Mouse (Mus musculus): ENCODE measurements around the gene Slc35e3. TPM values are rescaled to one million over a fixed set of nuclear protein-coding genes. Genes with fewer than 3 reads are reported as not detected.

Slc35e3 gene
- total and polyA plus RNA-seq, 3 experiments: 2.2 to 9.7 (median 5.0) TPM

DNA sequence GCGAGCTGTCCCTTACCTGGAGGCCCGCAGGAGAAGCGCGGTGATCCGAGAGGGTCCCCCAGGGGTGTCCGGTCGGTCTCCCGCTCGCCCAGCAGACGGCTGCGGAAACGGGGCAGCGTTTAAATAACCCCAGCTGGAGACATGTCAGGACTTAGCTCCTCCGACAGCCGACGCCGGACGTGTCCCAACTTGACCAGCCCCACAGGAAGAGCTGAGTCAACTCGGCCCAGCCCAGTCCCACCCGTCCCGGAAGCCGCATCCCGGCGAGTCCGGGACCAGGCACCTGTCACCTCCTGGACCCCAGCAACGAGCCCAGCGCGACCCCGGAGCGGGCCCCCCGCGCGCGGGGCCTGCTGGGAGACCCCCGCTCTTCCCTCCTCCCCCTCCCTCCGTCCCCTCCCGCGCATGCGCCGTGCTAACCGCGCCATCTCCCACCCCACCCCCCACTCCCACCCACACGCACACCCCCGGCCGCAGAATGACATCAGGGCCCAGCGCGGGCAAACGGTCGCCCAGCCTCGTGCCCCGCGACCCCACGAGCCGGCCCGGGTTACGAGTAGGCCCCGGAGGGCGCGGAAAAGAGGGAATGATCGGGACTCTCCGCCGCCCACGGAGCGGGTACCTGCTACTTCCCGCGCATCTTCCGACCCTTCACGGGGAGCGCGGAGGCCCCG lies 36.1 kb downstream of the Slc35e3 start (continued):
- peak; percentile 55; the same call in 1 of the 2 replicates for TF ChIP-seq MYC (IDR thresholded peaks at IDR 0.05; ENCODE audit: low read depth, low read length)
- no peak for TF ChIP-seq E2F4 (IDR thresholded peaks at IDR 0.05; ENCODE audit: insufficient replicate concordance, low read depth, low read length)
- TF ChIP-seq POLR2AphosphoS2 (IDR thresholded peaks at IDR 0.05; ENCODE audit: low read depth, low read length): peak; percentile 49; the same call in 1 of the 2 replicates
- TF ChIP-seq RCOR1 (conservative IDR thresholded peaks at IDR 0.05; ENCODE audit: low read depth, low read length): no peak; the same call in 1 of the 2 replicates
- TF ChIP-seq BHLHE40 (IDR thresholded peaks at IDR 0.05; ENCODE audit: low read depth, low read length): peak; percentile 44; the same call in 1 of the 2 replicates
- TF ChIP-seq SMC3 (IDR thresholded peaks at IDR 0.05; ENCODE audit: low read depth, low read length): no peak
- no peak for TF ChIP-seq PAX5 (IDR thresholded peaks at IDR 0.05; ENCODE audit: low read length)
- TF ChIP-seq EP300 (IDR thresholded peaks at IDR 0.05; ENCODE audit: low read length): peak; percentile 77
- TF ChIP-seq GABPA (IDR thresholded peaks at IDR 0.05; ENCODE audit: insufficient replicate concordance, low read depth, low read length): no peak

DNA sequence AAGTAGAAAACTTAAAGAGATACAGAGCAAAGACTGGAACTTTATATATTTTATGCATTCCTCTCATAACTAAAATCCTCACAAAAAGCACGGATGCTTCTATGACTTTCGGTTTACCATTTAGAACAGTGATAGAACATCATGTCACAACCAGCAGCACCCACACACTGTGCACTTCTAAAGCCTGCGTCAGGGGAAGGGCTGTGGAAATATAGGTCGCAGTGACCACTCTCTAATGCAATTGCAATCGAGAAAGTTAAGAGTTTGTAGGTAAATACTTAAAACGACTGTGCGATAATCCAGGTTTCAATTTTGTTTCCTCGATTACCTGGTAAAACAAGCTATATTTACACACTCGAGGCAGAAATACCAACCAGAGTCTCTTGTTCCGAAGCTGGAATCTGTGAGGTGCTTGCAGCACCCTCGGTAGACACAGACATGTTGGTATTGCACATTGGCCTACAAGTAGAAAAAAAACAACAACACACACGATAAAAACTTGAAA lies 36.8 kb downstream of the Slc35e3 start:
- TF ChIP-seq TBP (conservative IDR thresholded peaks at IDR 0.05; ENCODE audit: low read depth, low read length) (0 out of 2 replicates have a peak, but pooled peaks have one; percentile 4), ZC3H11A (IDR thresholded peaks at IDR 0.05; ENCODE audit: low read depth, low read length) (no peak)
- Histone ChIP-seq H3K9ac (ENCODE audit: insufficient read depth, low read depth) (peak overlapping the region; percentile 100), H3K4me2 (ENCODE audit: insufficient read depth, low read depth, poor library complexity, severe bottlenecking) (no peak overlapping the region), H3K4me1 (ENCODE audit: control insufficient read depth in 1 of 2, insufficient read depth in 2 of 2) (peaks cover 20 to 41% of the 10 kb centered on the region in 2 experiments), H3K27me3 (replicated peaks) (no peaks in the 10 kb centered on the region), H3K9me3 (replicated peaks; ENCODE audit: low read length) (no peaks in the 10 kb centered on the region), H3K79me2 (replicated peaks; ENCODE audit: control insufficient read depth, extremely low read depth, insufficient read depth, poor library complexity, severe bottlenecking) (peaks cover 52% of the 10 kb centered on the region), H3K27ac (ENCODE audit: insufficient read depth, low read depth) (peak overlapping the region; percentile 100), H3K4me3 (replicated peaks in 1 of 3; ENCODE audit: low read depth in 2 of 3, low read length in 2 of 3, poor library complexity in 1 of 3) (peak overlapping the region; percentile 84 to 99 (median 90)), H3K36me3 (replicated peaks in 1 of 2; ENCODE audit: control insufficient read depth in 1 of 2, insufficient read depth in 1 of 2, low read length in 1 of 2) (peaks cover 26 to 39% of the 10 kb centered on the region in 2 experiments)
- in situ Hi-C loops (cut with MboI; ENCODE audit: low pct_ligation_motif_present, low pct_unique_long_range_greater_than_20kb, low sequenced_read_pairs) (no loop called here), dilution Hi-C loops (cut with MboI; ENCODE audit: extremely low pct_ligation_motif_present, extremely low pct_unique_long_range_greater_than_20kb, low sequenced_read_pairs) (no loop called here)
- DNase-seq (ENCODE audit: extremely low read depth): peak; percentile 16

DNA sequence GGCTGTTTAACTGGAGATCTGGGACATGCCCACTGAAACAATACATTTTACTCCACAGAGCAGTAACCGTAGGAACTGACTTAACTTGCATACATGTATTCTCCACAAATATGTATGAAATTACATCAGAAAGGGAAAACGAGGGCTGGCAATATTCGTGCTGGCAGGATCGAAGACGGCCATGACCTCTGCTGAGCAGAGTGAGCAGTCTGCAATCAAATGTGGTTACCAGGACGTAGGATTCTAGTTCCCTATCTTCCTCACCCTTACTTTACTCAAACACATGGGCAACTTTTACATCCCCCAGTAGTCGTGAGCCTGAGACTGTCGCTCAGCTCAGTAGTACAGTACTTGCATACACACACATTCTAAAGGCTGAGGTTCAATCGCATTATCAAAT lies 37.3 kb downstream of the Slc35e3 start:
- 0 out of 2 replicates have a peak, but pooled peaks have one; percentile 4 for TF ChIP-seq EP300 (IDR thresholded peaks at IDR 0.05; ENCODE audit: low read length)
- 0 out of 2 replicates have a peak, but pooled peaks have one; percentile 12 for TF ChIP-seq TBP (conservative IDR thresholded peaks at IDR 0.05; ENCODE audit: low read depth, low read length)
- no peak for TF ChIP-seq RCOR1 (conservative IDR thresholded peaks at IDR 0.05; ENCODE audit: low read depth, low read length)
- TF ChIP-seq ZKSCAN1 (IDR thresholded peaks at IDR 0.05; ENCODE audit: borderline replicate concordance, low read depth, low read length): no peak
- TF ChIP-seq ZMIZ1 (IDR thresholded peaks at IDR 0.05; ENCODE audit: low read depth, low read length): no peak
- no peak for TF ChIP-seq NRF1 (IDR thresholded peaks at IDR 0.05; ENCODE audit: low read depth, low read length)
- TF ChIP-seq BHLHE40 (IDR thresholded peaks at IDR 0.05; ENCODE audit: low read depth, low read length): no peak
- 0 out of 2 replicates have a peak, but pooled peaks have one; percentile 1 for TF ChIP-seq MYC (IDR thresholded peaks at IDR 0.05; ENCODE audit: low read depth, low read length)
- TF ChIP-seq MAZ (IDR thresholded peaks at IDR 0.05; ENCODE audit: low read depth, low read length): no peak
- TF ChIP-seq CHD2 (IDR thresholded peaks at IDR 0.05; ENCODE audit: low read length): no peak
- TF ChIP-seq TCF12 (IDR thresholded peaks at IDR 0.05; ENCODE audit: low read depth, low read length): no peak
- TF ChIP-seq SMC3 (IDR thresholded peaks at IDR 0.05; ENCODE audit: low read depth, low read length): no peak
- TF ChIP-seq IRF4 (IDR thresholded peaks at IDR 0.05; ENCODE audit: low read depth, low read length): no peak
- TF ChIP-seq POLR2AphosphoS2 (IDR thresholded peaks at IDR 0.05; ENCODE audit: low read depth, low read length): no peak
- H3K4me2 ChIP-seq (ENCODE audit: insufficient read depth, low read depth, poor library complexity, severe bottlenecking): peak overlapping the region; percentile 71
- peaks cover 57% of the 10 kb centered on the region for H3K79me2 ChIP-seq (replicated peaks; ENCODE audit: control insufficient read depth, extremely low read depth, insufficient read depth, poor library complexity, severe bottlenecking)
- H3K36me3 ChIP-seq (replicated peaks in 1 of 2; ENCODE audit: control insufficient read depth in 1 of 2, insufficient read depth in 1 of 2, low read length in 1 of 2): peaks cover 30 to 43% of the 10 kb centered on the region in 2 experiments
- dilution Hi-C loops (cut with MboI; ENCODE audit: extremely low pct_ligation_motif_present, extremely low pct_unique_long_range_greater_than_20kb, low sequenced_read_pairs) (no loop called here), in situ Hi-C loops (cut with MboI; ENCODE audit: low pct_ligation_motif_present, low pct_unique_long_range_greater_than_20kb, low sequenced_read_pairs) (no loop called here)
- H3K9ac ChIP-seq (ENCODE audit: insufficient read depth, low read depth): peak overlapping the region; percentile 100
- peaks cover 17 to 37% of the 10 kb centered on the region in 2 experiments for H3K4me1 ChIP-seq (ENCODE audit: control insufficient read depth in 1 of 2, insufficient read depth in 2 of 2)
- H3K27ac ChIP-seq (ENCODE audit: insufficient read depth, low read depth): peak overlapping the region; percentile 84
- H3K4me3 ChIP-seq (replicated peaks in 1 of 3; ENCODE audit: low read depth in 2 of 3, low read length in 2 of 3, poor library complexity in 1 of 3): peak overlapping the region; percentile 84 to 99 (median 90)
- no peaks in the 10 kb centered on the region for H3K27me3 ChIP-seq (replicated peaks)
- DNase-seq (ENCODE audit: extremely low read depth): peak; percentile 25
- H3K9me3 ChIP-seq (replicated peaks; ENCODE audit: low read length): no peaks in the 10 kb centered on the region

All from CH12.LX (cell line).